Mouse (Mus musculus) hindbrain, embryonic 15.5 days (tissue): ENCODE measurements at regions not wholly inside any gene's neighbourhood (a gene's known extent, or its start where the extent isn't known, plus 50 kb on each side); places are given as distances from the start of the nearest gene placed in this dataset.

Source experiments
- ATAC-seq: fragments of 200-750 bp; cut with Nextera tagmentation; 2 replicates; pipeline ENCODE4 v1.8.0; 2017; ENCODE audit warnings: low read depth, moderate number of reproducible peaks, moderate TSS enrichment; ENCODE audit not compliant: low FRiP score
- H3K27ac ChIP-seq: fragments of 300-500 bp; sonication (generic); replicated peaks from 2 replicates; pipeline ENCODE4 v1.5.1; 2015; ENCODE audit warnings: mild to moderate bottlenecking, inconsistent platforms
- H3K27me3 ChIP-seq: fragments of 300-500 bp; sonication (generic); 2 replicates; pipeline ENCODE4 v1.6.1; 2015; ENCODE audit warnings: control low read depth, inconsistent platforms
- H3K36me3 ChIP-seq: fragments of 300-500 bp; sonication (generic); 2 replicates; pipeline ENCODE4 v1.6.1; 2015; ENCODE audit warnings: control low read depth, inconsistent platforms
- H3K4me1 ChIP-seq: fragments of 300-500 bp; sonication (generic); replicated peaks from 2 replicates; pipeline ENCODE4 v1.6.1; 2015; ENCODE audit warnings: control low read depth, inconsistent platforms
- H3K4me2 ChIP-seq: fragments of 300-500 bp; sonication (generic); 2 replicates; pipeline ENCODE4 v1.6.1; 2015; ENCODE audit warnings: moderate library complexity, mild to moderate bottlenecking, inconsistent platforms
- H3K4me3 ChIP-seq: fragments of 300-500 bp; sonication (generic); 2 replicates; pipeline ENCODE4 v1.5.1; 2015; ENCODE audit warnings: mild to moderate bottlenecking, inconsistent platforms
- H3K9ac ChIP-seq: fragments of 300-500 bp; sonication (generic); 2 replicates; pipeline ENCODE4 v1.6.1; 2015; ENCODE audit warnings: inconsistent platforms
- H3K9me3 ChIP-seq: fragments of 300-500 bp; sonication (generic); 2 replicates; pipeline ENCODE4 v1.6.1; 2016; ENCODE audit warnings: control low read depth, inconsistent platforms
- WGBS: fragments of 180-500 bp; shearing (Covaris S2); methylation state at CpG from one replicate; pipeline ENCODE4 v1.1.7; 2015; 5-methylcytosine and 5-hydroxymethylcytosine counted together

- Histone ChIP-seq H3K9ac (no peak overlapping the region), H3K4me1 (no peaks in the 10 kb centered on the region), H3K36me3 (no peaks in the 10 kb centered on the region), H3K9me3 (no peaks in the 10 kb centered on the region), H3K27me3 (no peaks in the 10 kb centered on the region), H3K4me2 (no peak overlapping the region), H3K4me3 (no peak overlapping the region), H3K27ac (no peak overlapping the region)
- 96% methylated on average over 7 of the region's 7 CpGs for WGBS
- no peak for ATAC-seq
These were observed 58.8 kb upstream of the Fut8 start for GRCm38 (mm10) chr12:77179138-77179537.

- Histone ChIP-seq H3K27ac (no peak overlapping the region), H3K4me2 (no peak overlapping the region)
- WGBS: 43% methylated on average over 15 of the region's 15 CpGs
These were observed 59.9 kb upstream of the Fut8 start for GRCm38 (mm10) chr12:77177811-77178578.

GRCm38 (mm10) chr12:77177303-77177702 is 60.6 kb upstream of the Fut8 start:
- 77% methylated on average over 3 of the region's 3 CpGs for WGBS
- ATAC-seq: no peak
- Histone ChIP-seq H3K9ac (no peak overlapping the region), H3K4me1 (no peaks in the 10 kb centered on the region), H3K36me3 (no peaks in the 10 kb centered on the region), H3K9me3 (no peaks in the 10 kb centered on the region), H3K27ac (no peak overlapping the region), H3K4me3 (no peak overlapping the region), H3K27me3 (no peaks in the 10 kb centered on the region), H3K4me2 (no peak overlapping the region)

More at GRCm38 (mm10) chr12:77177811-77178578, 59.9 kb upstream of the Fut8 start:
- Histone ChIP-seq H3K27me3 (no peaks in the 10 kb centered on the region), H3K4me1 (no peaks in the 10 kb centered on the region), H3K9me3 (no peaks in the 10 kb centered on the region), H3K36me3 (no peaks in the 10 kb centered on the region), H3K4me3 (no peak overlapping the region), H3K9ac (no peak overlapping the region)
- no peak for ATAC-seq

DNA sequence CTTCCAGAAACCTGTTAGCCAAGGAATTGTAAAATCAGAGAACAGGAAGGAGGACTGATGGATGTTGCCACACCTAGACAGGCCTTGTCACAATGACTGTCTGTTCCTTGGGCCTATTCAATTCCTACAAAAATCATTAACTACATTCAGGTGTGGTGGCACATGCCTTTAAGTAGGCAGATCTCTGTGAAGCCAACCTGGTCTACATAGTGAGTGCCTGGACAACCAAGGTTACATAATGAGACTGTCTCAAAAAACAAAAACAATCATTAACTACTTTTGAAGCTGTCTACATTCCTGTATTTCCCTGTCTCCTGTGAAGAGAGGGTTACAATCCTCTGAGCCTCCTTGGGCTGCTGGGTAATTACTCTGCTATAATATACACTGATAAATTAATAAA is 63.9 kb upstream of the Fut8 start:
- Histone ChIP-seq H3K4me3 (no peak overlapping the region), H3K9me3 (no peaks in the 10 kb centered on the region), H3K36me3 (no peaks in the 10 kb centered on the region), H3K4me2 (no peak overlapping the region), H3K27ac (no peak overlapping the region), H3K4me1 (no peaks in the 10 kb centered on the region), H3K9ac (no peak overlapping the region), H3K27me3 (no peaks in the 10 kb centered on the region)
- ATAC-seq: no peak

DNA sequence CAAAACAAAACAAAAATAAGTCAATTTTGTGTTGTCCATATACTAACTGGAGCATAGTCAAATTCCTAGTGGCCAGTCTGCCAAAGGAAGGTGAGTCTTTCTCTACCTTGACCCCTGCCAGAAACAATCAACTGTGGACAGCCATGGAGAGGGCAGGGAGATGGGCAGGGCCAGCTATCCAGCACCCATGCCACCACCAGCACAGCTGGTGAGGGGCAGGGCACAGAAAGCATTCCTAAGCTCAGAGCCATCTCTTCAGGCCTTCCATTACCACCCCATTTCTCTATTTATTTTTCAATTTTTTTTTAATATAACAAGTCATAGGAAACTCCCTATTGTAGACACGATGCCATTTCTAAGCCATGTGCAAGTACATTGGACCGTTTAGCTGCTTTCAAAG is 65.4 kb upstream of the Fut8 start:
- WGBS: 97% methylated on average over 2 of the region's 2 CpGs

GRCm38 (mm10) chr12:77170257-77170656 is 67.7 kb upstream of the Fut8 start:
- 88% methylated on average over 5 of the region's 5 CpGs for WGBS
- ATAC-seq: no peak
- no peaks in the 10 kb centered on the region for H3K27me3 ChIP-seq
- no peak overlapping the region for H3K9ac ChIP-seq
- H3K36me3 ChIP-seq: no peaks in the 10 kb centered on the region
- no peak overlapping the region for H3K4me3 ChIP-seq
- no peak overlapping the region for H3K4me2 ChIP-seq
- H3K9me3 ChIP-seq: no peaks in the 10 kb centered on the region
- H3K4me1 ChIP-seq: no peaks in the 10 kb centered on the region
- no peak overlapping the region for H3K27ac ChIP-seq

More for the DNA sequence above, 65.4 kb upstream of the Fut8 start:
- H3K27me3 ChIP-seq: no peaks in the 10 kb centered on the region
- no peak overlapping the region for H3K4me2 ChIP-seq
- no peak overlapping the region for H3K9ac ChIP-seq
- H3K36me3 ChIP-seq: no peaks in the 10 kb centered on the region
- H3K4me1 ChIP-seq: no peaks in the 10 kb centered on the region
- no peak for ATAC-seq
- no peak overlapping the region for H3K27ac ChIP-seq
- no peaks in the 10 kb centered on the region for H3K9me3 ChIP-seq
- H3K4me3 ChIP-seq: no peak overlapping the region

DNA sequence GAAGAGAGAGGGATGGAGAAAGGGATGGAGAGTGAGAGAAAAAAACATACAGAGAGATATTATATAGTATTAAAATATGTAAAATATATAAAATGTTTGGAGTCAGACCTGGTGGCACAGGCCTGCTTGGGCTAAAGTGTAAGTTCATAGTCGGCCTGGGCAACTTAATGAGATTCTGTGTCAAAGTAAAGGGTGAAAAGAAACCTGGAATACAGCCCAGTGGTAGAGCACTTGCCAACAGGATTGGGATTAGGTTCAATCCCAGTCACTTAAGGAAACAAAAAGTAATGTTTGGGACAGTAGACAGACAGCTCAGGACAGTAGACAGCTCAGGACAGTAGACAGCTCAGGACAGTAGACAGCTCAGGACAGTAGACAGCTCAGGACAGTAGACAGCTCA is 69.6 kb upstream of the Fut8 start:
- Histone ChIP-seq H3K36me3 (no peaks in the 10 kb centered on the region), H3K9ac (no peak overlapping the region), H3K4me1 (no peaks in the 10 kb centered on the region), H3K27ac (no peak overlapping the region), H3K27me3 (no peaks in the 10 kb centered on the region), H3K4me3 (no peak overlapping the region), H3K4me2 (no peak overlapping the region), H3K9me3 (no peaks in the 10 kb centered on the region)
- no peak for ATAC-seq
- 68% methylated on average over 1 of the region's 1 CpGs for WGBS

- H3K36me3 ChIP-seq: no peaks in the 10 kb centered on the region
- H3K4me3 ChIP-seq: no peak overlapping the region
- no peaks in the 10 kb centered on the region for H3K27me3 ChIP-seq
- no peak overlapping the region for H3K9ac ChIP-seq
- 80% methylated on average over 2 of the region's 2 CpGs for WGBS
- no peaks in the 10 kb centered on the region for H3K9me3 ChIP-seq
- H3K4me2 ChIP-seq: no peak overlapping the region
- ATAC-seq: no peak
- H3K4me1 ChIP-seq: no peaks in the 10 kb centered on the region
- no peak overlapping the region for H3K27ac ChIP-seq
These were observed 81.2 kb upstream of the Fut8 start for GRCm38 (mm10) chr12:77156698-77157097.

DNA sequence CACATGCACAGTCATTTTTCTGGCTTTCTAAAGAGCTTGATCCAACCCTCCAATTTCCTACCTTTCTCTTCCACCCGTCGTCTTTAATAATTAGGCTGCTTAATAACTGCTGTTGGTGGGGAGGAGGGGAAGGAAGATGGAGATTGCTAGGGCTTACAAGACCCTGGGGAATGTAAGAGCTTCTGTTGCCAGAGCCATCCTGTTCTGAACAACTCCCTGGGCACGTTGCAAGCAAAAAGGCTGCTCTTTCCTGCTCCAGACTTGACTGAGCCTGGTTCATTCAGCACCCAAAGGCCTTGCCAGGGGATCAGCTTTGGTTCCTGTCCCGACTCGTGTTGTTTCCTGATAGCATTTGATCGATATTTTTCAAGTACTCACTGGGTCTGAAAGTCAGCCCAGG is 82.3 kb upstream of the Fut8 start:
- 71% methylated on average over 6 of the region's 6 CpGs for WGBS
- Histone ChIP-seq H3K4me1 (no peaks in the 10 kb centered on the region), H3K36me3 (no peaks in the 10 kb centered on the region), H3K4me3 (no peak overlapping the region), H3K9ac (no peak overlapping the region), H3K27me3 (no peaks in the 10 kb centered on the region), H3K27ac (0 out of 2 replicates have a peak overlapping the region, but pooled peaks have one; percentile 1), H3K4me2 (no peak overlapping the region), H3K9me3 (no peaks in the 10 kb centered on the region)
- ATAC-seq: no peak

GRCm38 (mm10) chr12:77151471-77151870 is 86.5 kb upstream of the Fut8 start:
- Histone ChIP-seq H3K4me2 (no peak overlapping the region), H3K4me1 (no peaks in the 10 kb centered on the region), H3K27me3 (no peaks in the 10 kb centered on the region), H3K9ac (no peak overlapping the region), H3K9me3 (no peaks in the 10 kb centered on the region), H3K36me3 (no peaks in the 10 kb centered on the region), H3K4me3 (no peak overlapping the region), H3K27ac (no peak overlapping the region)
- 89% methylated on average over 2 of the region's 2 CpGs for WGBS
- no peak for ATAC-seq

GRCm38 (mm10) chr12:77149835-77150234 is 88.1 kb upstream of the Fut8 start:
- Histone ChIP-seq H3K27ac (no peak overlapping the region), H3K36me3 (no peaks in the 10 kb centered on the region), H3K27me3 (no peaks in the 10 kb centered on the region), H3K9me3 (no peaks in the 10 kb centered on the region), H3K4me1 (no peaks in the 10 kb centered on the region), H3K4me3 (no peak overlapping the region), H3K4me2 (no peak overlapping the region), H3K9ac (no peak overlapping the region)
- ATAC-seq: no peak

GRCm38 (mm10) chr12:77148146-77148545 is 89.8 kb upstream of the Fut8 start:
- Histone ChIP-seq H3K9me3 (no peaks in the 10 kb centered on the region), H3K27me3 (no peaks in the 10 kb centered on the region), H3K4me3 (no peak overlapping the region), H3K4me2 (no peak overlapping the region), H3K9ac (no peak overlapping the region), H3K36me3 (no peaks in the 10 kb centered on the region), H3K27ac (no peak overlapping the region), H3K4me1 (no peaks in the 10 kb centered on the region)
- no peak for ATAC-seq
- 93% methylated on average over 2 of the region's 2 CpGs for WGBS

GRCm38 (mm10) chr12:77143958-77144357 is 94.0 kb upstream of the Fut8 start:
- Histone ChIP-seq H3K4me1 (no peaks in the 10 kb centered on the region), H3K4me3 (no peak overlapping the region), H3K36me3 (no peaks in the 10 kb centered on the region), H3K4me2 (no peak overlapping the region), H3K9ac (no peak overlapping the region), H3K9me3 (no peaks in the 10 kb centered on the region), H3K27me3 (no peaks in the 10 kb centered on the region), H3K27ac (no peak overlapping the region)
- WGBS: 63% methylated on average over 3 of the region's 3 CpGs
- ATAC-seq: no peak
